Mouse (Mus musculus) MEL (cell line): ENCODE results near the gene Vpreb3. TPM values are rescaled to one million over a fixed set of nuclear protein-coding genes. Genes with fewer than 3 reads are reported as not detected.

Source experiments
- polyA plus RNA-seq, 2 experiments: library from polyadenylated mRNA; stranded (reverse) in 1 of 2; unstranded in 1 of 2; fragments of >175 nt in 1 of 2; fragments of >200 nt in 1 of 2; gene quantifications; 2 replicates each; pipeline versions ENCODE4 v1.2.1 to v1.2.4; 2012; ENCODE audit warnings: low replicate concordance in 2 of 2, low read depth in 1 of 2; ENCODE audit not compliant: insufficient read length in 2 of 2, insufficient read depth in 1 of 2, missing spikeins in 1 of 2
- total RNA-seq: library from RNA; depleted of rRNA; stranded (reverse); fragments of 300-350 nt; gene quantifications from 2 replicates; pipeline ENCODE4 v1.2.3, GENCODE M21; 2012; rRNA removed

Vpreb3 gene
- total and polyA plus RNA-seq, 3 experiments, result 0.27 to 0.88 TPM; not detected in 1

Other genes starting within 250 kb of the Vpreb3 start
- 27.2 and 28.2 TPM in 2 replicates for gene Cabin1, start 178.7 kb upstream of the Vpreb3 start, total RNA-seq
- gene Cabin1, start 178.7 kb upstream of the Vpreb3 start, polyA plus RNA-seq, result 100 to 1,000 TPM in 1 of 2 experiments, 10 to 100 TPM in 1; 54.9 to 115 TPM
- gene Ddt, start 169.6 kb upstream of the Vpreb3 start, total RNA-seq, result 45.1 and 48.8 TPM in 2 replicates
- 10 to 100 TPM in 1 of 2 experiments, not detected in 1; 63.4 TPM for gene Ddt, start 169.6 kb upstream of the Vpreb3 start, polyA plus RNA-seq
- not detected in 2 replicates for gene Gm20441, start 162.1 kb upstream of the Vpreb3 start, total RNA-seq
- gene Gm20441, start 162.1 kb upstream of the Vpreb3 start, polyA plus RNA-seq, result not detected
- gene Gstt3, start 161.6 kb upstream of the Vpreb3 start, total RNA-seq, result 4.0 TPM in 2 replicates
- gene Gstt3, start 161.6 kb upstream of the Vpreb3 start, polyA plus RNA-seq, result 10 to 100 TPM in 1 of 2 experiments, not detected in 1; 10.2 TPM
- gene Gstt1, start 144.5 kb upstream of the Vpreb3 start, total RNA-seq, result 1.3 and 2.0 TPM in 2 replicates
- gene Gstt1, start 144.5 kb upstream of the Vpreb3 start, polyA plus RNA-seq, result 1 to 10 TPM in 1 of 2 experiments, not detected in 1; 3.8 TPM
- not detected in 2 replicates for gene Gstt4, start 120.5 kb upstream of the Vpreb3 start, total RNA-seq
- gene Gstt4, start 120.5 kb upstream of the Vpreb3 start, polyA plus RNA-seq, result not detected
- 4.3 and 4.9 TPM in 2 replicates for gene Gstt2, start 105.6 kb upstream of the Vpreb3 start, total RNA-seq
- 10 to 100 TPM in 1 of 2 experiments, not detected in 1; 10.9 TPM for gene Gstt2, start 105.6 kb upstream of the Vpreb3 start, polyA plus RNA-seq
- 862 and 1,292 TPM in 2 replicates for gene Mif, start 82.8 kb upstream of the Vpreb3 start, total RNA-seq
- 1,000 to 10,000 TPM in 1 of 2 experiments, 100 to 1,000 TPM in 1; 817 to 2,606 TPM for gene Mif, start 82.8 kb upstream of the Vpreb3 start, polyA plus RNA-seq
- 0.23 and 0.69 TPM in 2 replicates for gene Derl3, start 49.6 kb upstream of the Vpreb3 start, total RNA-seq
- gene Derl3, start 49.6 kb upstream of the Vpreb3 start, polyA plus RNA-seq, result 1 to 10 TPM in 1 of 2 experiments, not detected in 1; 1.5 TPM
- gene Smarcb1, start 21.4 kb upstream of the Vpreb3 start, total RNA-seq, result 91.6 and 91.8 TPM in 2 replicates
- 1,000 to 10,000 TPM in 1 of 2 experiments, 100 to 1,000 TPM in 1; 117 to 2,689 TPM for gene Smarcb1, start 21.4 kb upstream of the Vpreb3 start, polyA plus RNA-seq
- gene Chchd10, start 9.9 kb upstream of the Vpreb3 start, total RNA-seq, result 143 and 158 TPM in 2 replicates
- gene Chchd10, start 9.9 kb upstream of the Vpreb3 start, polyA plus RNA-seq, result 100 to 1,000 TPM in 1 of 2 experiments, not detected in 1; 428 TPM
- 1.3 and 1.5 TPM in 2 replicates for gene Mmp11, start 6.6 kb upstream of the Vpreb3 start, total RNA-seq
- gene Mmp11, start 6.6 kb upstream of the Vpreb3 start, polyA plus RNA-seq, result 1 to 10 TPM in 1 of 2 experiments, not detected in 1; 5.9 TPM
- 0.08 and 0.26 TPM in 2 replicates for gene Gm867, start 2.4 kb upstream of the Vpreb3 start, total RNA-seq
- 1 to 10 TPM in 1 of 2 experiments, not detected in 1; 1.6 TPM for gene Gm867, start 2.4 kb upstream of the Vpreb3 start, polyA plus RNA-seq
- not detected in 2 replicates for gene Gm5134, start 11.5 kb downstream of the Vpreb3 start, total RNA-seq
- gene Gm5134, start 11.5 kb downstream of the Vpreb3 start, polyA plus RNA-seq, result not detected
- gene Zfp280b, start 89.6 kb downstream of the Vpreb3 start, total RNA-seq, result 7.9 and 9.0 TPM in 2 replicates
- 10 to 100 TPM in 1 of 2 experiments, not detected in 1; 18.6 TPM for gene Zfp280b, start 89.6 kb downstream of the Vpreb3 start, polyA plus RNA-seq
- gene Slc5a4b, start 167.9 kb downstream of the Vpreb3 start, total RNA-seq, result not detected in 2 replicates
- gene Slc5a4b, start 167.9 kb downstream of the Vpreb3 start, polyA plus RNA-seq, result under 1 TPM in 1 of 2 experiments, not detected in 1; 0.03 TPM
- gene Slc5a4a, start 204.4 kb downstream of the Vpreb3 start, total RNA-seq, result not detected in 2 replicates
- not detected for gene Slc5a4a, start 204.4 kb downstream of the Vpreb3 start, polyA plus RNA-seq